Mouse (Mus musculus): ENCODE data around the gene Setdb1. TPM values are rescaled to one million over a fixed set of nuclear protein-coding genes. Genes with fewer than 3 reads are reported as not detected.
A peak's percentile ranks its signal among the peaks of the same experiment; 100 is the strongest.
"Not testable (repeated sequence)": the region's sequence is repeated elsewhere in the genome, so short reads cannot be mapped to it uniquely, and the experiment has no call there.

The Setdb1 gene
- 20.1 and 21.5 TPM in 2 replicates for polyA plus RNA-seq (2015; fragmentation: Nextera tagmentation; extraction: Ambion mirVana)

- Histone ChIP-seq H3K9ac (ENCODE audit: low read length) (peak within 1 kb of the TSS; percentile 72), H3K36me3 (ENCODE audit: control insufficient read depth, insufficient read depth) (peaks cover 11% of the 10 kb centered on the region), H3K4me3 (ENCODE audit: low read length) (peak within 1 kb of the TSS; percentile 60), H3K27ac (ENCODE audit: low read length) (peak within 1 kb of the TSS; percentile 31; the same call in 1 of the 2 replicates), H3K4me2 (ENCODE audit: low read depth, low read length) (peak within 1 kb of the TSS; percentile 59)
- H3K27me3 ChIP-seq (ENCODE audit: control insufficient read depth, insufficient read depth, low read length); H3K4me1 ChIP-seq (ENCODE audit: control insufficient read depth, insufficient read depth, low read length); H3K9me3 ChIP-seq (replicated peaks; ENCODE audit: control insufficient read depth, low read length): not testable (repeated sequence)
- WGBS: under 1% methylated on average over 32 of the region's 57 CpGs
- peak; percentile 94 for ATAC-seq (replicated peaks; ENCODE audit: extremely low read depth, insufficient read depth, low FRiP score)
Observed at GRCm38 (mm10) chr3:95356701-95357449, at the start of gene Setdb1. Gene Setdb1 (minus strand): TSS chr3:95357202.

- H3K36me3 ChIP-seq (ENCODE audit: control insufficient read depth, insufficient read depth): no peaks in the 10 kb centered on the region
- no peak within 1 kb of the TSS for H3K4me3 ChIP-seq (ENCODE audit: low read length)
- no peaks in the 10 kb centered on the region for H3K27me3 ChIP-seq (ENCODE audit: control insufficient read depth, insufficient read depth, low read length)
- H3K4me2 ChIP-seq (ENCODE audit: low read depth, low read length): no peak within 1 kb of the TSS
- H3K9ac ChIP-seq (ENCODE audit: low read length): no peak within 1 kb of the TSS
- H3K4me1 ChIP-seq (ENCODE audit: control insufficient read depth, insufficient read depth, low read length): no peaks in the 10 kb centered on the region
- no peaks in the 10 kb centered on the region for H3K9me3 ChIP-seq (replicated peaks; ENCODE audit: control insufficient read depth, low read length)
- no peak within 1 kb of the TSS for H3K27ac ChIP-seq (ENCODE audit: low read length)
- no peak for ATAC-seq (replicated peaks; ENCODE audit: extremely low read depth, insufficient read depth, low FRiP score)
- WGBS: 80% methylated on average over 3 of the region's 3 CpGs
Observed at GRCm38 (mm10) chr3:95402741-95403140, 45.7 kb upstream of the Setdb1 start, which contains the start of gene 4930558C23Rik. Gene 4930558C23Rik (minus strand): TSS chr3:95402841.

GRCm38 (mm10) chr3:95394385-95394784, 37.4 kb upstream of the Setdb1 start:
- no peaks in the 10 kb centered on the region for H3K27me3 ChIP-seq (ENCODE audit: control insufficient read depth, insufficient read depth, low read length)
- no peaks in the 10 kb centered on the region for H3K36me3 ChIP-seq (ENCODE audit: control insufficient read depth, insufficient read depth)
- no peaks in the 10 kb centered on the region for H3K9me3 ChIP-seq (replicated peaks; ENCODE audit: control insufficient read depth, low read length)
- WGBS: 66% methylated on average over 4 of the region's 4 CpGs
- no peaks in the 10 kb centered on the region for H3K4me1 ChIP-seq (ENCODE audit: control insufficient read depth, insufficient read depth, low read length)
- H3K4me2 ChIP-seq (ENCODE audit: low read depth, low read length): no peak overlapping the region
- no peak overlapping the region for H3K9ac ChIP-seq (ENCODE audit: low read length)
- H3K27ac ChIP-seq (ENCODE audit: low read length): no peak overlapping the region
- no peak for ATAC-seq (replicated peaks; ENCODE audit: extremely low read depth, insufficient read depth, low FRiP score)
- no peak overlapping the region for H3K4me3 ChIP-seq (ENCODE audit: low read length)

- H3K4me2 ChIP-seq (ENCODE audit: low read depth, low read length): no peak overlapping the region
- ATAC-seq (replicated peaks; ENCODE audit: extremely low read depth, insufficient read depth, low FRiP score): no peak
- no peaks in the 10 kb centered on the region for H3K4me1 ChIP-seq (ENCODE audit: control insufficient read depth, insufficient read depth, low read length)
- H3K4me3 ChIP-seq (ENCODE audit: low read length): no peak overlapping the region
- H3K9ac ChIP-seq (ENCODE audit: low read length): no peak overlapping the region
- H3K9me3 ChIP-seq (replicated peaks; ENCODE audit: control insufficient read depth, low read length): no peaks in the 10 kb centered on the region
- no peaks in the 10 kb centered on the region for H3K36me3 ChIP-seq (ENCODE audit: control insufficient read depth, insufficient read depth)
- H3K27me3 ChIP-seq (ENCODE audit: control insufficient read depth, insufficient read depth, low read length): no peaks in the 10 kb centered on the region
- 70% methylated on average over 5 of the region's 5 CpGs for WGBS
- no peak overlapping the region for H3K27ac ChIP-seq (ENCODE audit: low read length)
Observed at GRCm38 (mm10) chr3:95385401-95386075, 28.5 kb upstream of the Setdb1 start.

- WGBS: 87% methylated on average over 10 of the region's 10 CpGs
- peaks cover 5% of the 10 kb centered on the region for H3K9me3 ChIP-seq (replicated peaks; ENCODE audit: control insufficient read depth, low read length)
- H3K4me2 ChIP-seq (ENCODE audit: low read depth, low read length): no peak overlapping the region
- ATAC-seq (replicated peaks; ENCODE audit: extremely low read depth, insufficient read depth, low FRiP score): no peak
- H3K36me3 ChIP-seq (ENCODE audit: control insufficient read depth, insufficient read depth): no peaks in the 10 kb centered on the region
- no peaks in the 10 kb centered on the region for H3K4me1 ChIP-seq (ENCODE audit: control insufficient read depth, insufficient read depth, low read length)
- H3K27me3 ChIP-seq (ENCODE audit: control insufficient read depth, insufficient read depth, low read length): no peaks in the 10 kb centered on the region
- no peak overlapping the region for H3K27ac ChIP-seq (ENCODE audit: low read length)
- H3K4me3 ChIP-seq (ENCODE audit: low read length): no peak overlapping the region
- H3K9ac ChIP-seq (ENCODE audit: low read length): no peak overlapping the region
Observed at GRCm38 (mm10) chr3:95373208-95373607, 16.2 kb upstream of the Setdb1 start.

- ATAC-seq (replicated peaks; ENCODE audit: extremely low read depth, insufficient read depth, low FRiP score): no peak
- no peaks in the 10 kb centered on the region for H3K9me3 ChIP-seq (replicated peaks; ENCODE audit: control insufficient read depth, low read length)
- H3K4me2 ChIP-seq (ENCODE audit: low read depth, low read length): no peak overlapping the region
- no peak overlapping the region for H3K4me3 ChIP-seq (ENCODE audit: low read length)
- H3K4me1 ChIP-seq (ENCODE audit: control insufficient read depth, insufficient read depth, low read length): no peaks in the 10 kb centered on the region
- H3K36me3 ChIP-seq (ENCODE audit: control insufficient read depth, insufficient read depth): no peaks in the 10 kb centered on the region
- H3K9ac ChIP-seq (ENCODE audit: low read length): no peak overlapping the region
- H3K27me3 ChIP-seq (ENCODE audit: control insufficient read depth, insufficient read depth, low read length): no peaks in the 10 kb centered on the region
- H3K27ac ChIP-seq (ENCODE audit: low read length): no peak overlapping the region
Observed at GRCm38 (mm10) chr3:95370101-95370500, 13.1 kb upstream of the Setdb1 start.

GRCm38 (mm10) chr3:95360276-95360675, 3.3 kb upstream of the Setdb1 start:
- H3K4me1 ChIP-seq (ENCODE audit: control insufficient read depth, insufficient read depth, low read length); H3K36me3 ChIP-seq (ENCODE audit: control insufficient read depth, insufficient read depth); H3K27ac ChIP-seq (ENCODE audit: low read length); H3K4me2 ChIP-seq (ENCODE audit: low read depth, low read length); H3K4me3 ChIP-seq (ENCODE audit: low read length); H3K27me3 ChIP-seq (ENCODE audit: control insufficient read depth, insufficient read depth, low read length); H3K9ac ChIP-seq (ENCODE audit: low read length); H3K9me3 ChIP-seq (replicated peaks; ENCODE audit: control insufficient read depth, low read length); ATAC-seq (replicated peaks; ENCODE audit: extremely low read depth, insufficient read depth, low FRiP score): not testable (repeated sequence)
- WGBS: 66% methylated on average over 3 of the region's 3 CpGs

- Histone ChIP-seq H3K27me3 (ENCODE audit: control insufficient read depth, insufficient read depth, low read length) (no peaks in the 10 kb centered on the region), H3K27ac (ENCODE audit: low read length) (no peak overlapping the region), H3K9me3 (replicated peaks; ENCODE audit: control insufficient read depth, low read length) (no peaks in the 10 kb centered on the region), H3K9ac (ENCODE audit: low read length) (no peak overlapping the region), H3K36me3 (ENCODE audit: control insufficient read depth, insufficient read depth) (peaks cover 7% of the 10 kb centered on the region), H3K4me1 (ENCODE audit: control insufficient read depth, insufficient read depth, low read length) (peaks cover 5% of the 10 kb centered on the region; the same call in 1 of the 2 replicates), H3K4me3 (ENCODE audit: low read length) (no peak overlapping the region), H3K4me2 (ENCODE audit: low read depth, low read length) (no peak overlapping the region)
- 92% methylated on average over 2 of the region's 2 CpGs for WGBS
- ATAC-seq (replicated peaks; ENCODE audit: extremely low read depth, insufficient read depth, low FRiP score): no peak
Observed at GRCm38 (mm10) chr3:95357746-95358145, 744 bp upstream of the Setdb1 start.

GRCm38 (mm10) chr3:95355911-95356544, 974 bp downstream of the Setdb1 start:
- not testable (repeated sequence) for H3K9ac ChIP-seq (ENCODE audit: low read length)
- WGBS: 16% methylated on average over 6 of the region's 19 CpGs

More at GRCm38 (mm10) chr3:95355911-95356544, 974 bp downstream of the Setdb1 start:
- H3K9me3 ChIP-seq (replicated peaks; ENCODE audit: control insufficient read depth, low read length); H3K27me3 ChIP-seq (ENCODE audit: control insufficient read depth, insufficient read depth, low read length); ATAC-seq (replicated peaks; ENCODE audit: extremely low read depth, insufficient read depth, low FRiP score); H3K27ac ChIP-seq (ENCODE audit: low read length); H3K4me1 ChIP-seq (ENCODE audit: control insufficient read depth, insufficient read depth, low read length): not testable (repeated sequence)
- H3K36me3 ChIP-seq (ENCODE audit: control insufficient read depth, insufficient read depth): peaks cover 14% of the 10 kb centered on the region
- peak overlapping the region; percentile 59 for H3K4me2 ChIP-seq (ENCODE audit: low read depth, low read length)
- peak overlapping the region; percentile 60 for H3K4me3 ChIP-seq (ENCODE audit: low read length)
